Mouse (Mus musculus) limb, embryonic 12.5 days (tissue): ENCODE results near the gene Zfp345. TPM values are rescaled to one million over a fixed set of nuclear protein-coding genes. Genes with fewer than 3 reads are reported as not detected.
"Not testable (repeated sequence)": the region's sequence is repeated elsewhere in the genome, so short reads cannot be mapped to it uniquely, and the experiment has no call there.

Experiments used
- ATAC-seq: fragments of 200-750 bp; cut with Nextera tagmentation; 2 replicates; pipeline ENCODE4 v1.8.0; 2017; ENCODE audit warnings: low read depth, moderate TSS enrichment; ENCODE audit not compliant: insufficient number of reproducible peaks, insufficient read depth, low FRiP score, low TSS enrichment
- H3K27ac ChIP-seq: fragments of 300-500 bp; sonication (generic); 2 replicates; pipeline ENCODE4 v1.5.1; 2016; ENCODE audit warnings: mild to moderate bottlenecking, moderate library complexity
- H3K27me3 ChIP-seq: fragments of 300-500 bp; sonication (generic); 2 replicates; pipeline ENCODE4 v1.6.1; 2016; ENCODE audit warnings: mild to moderate bottlenecking, moderate library complexity
- H3K36me3 ChIP-seq: fragments of 300-500 bp; sonication (generic); 2 replicates; pipeline ENCODE4 v1.6.1; 2016; ENCODE audit warnings: mild to moderate bottlenecking, moderate library complexity
- H3K4me1 ChIP-seq: fragments of 300-500 bp; sonication (generic); replicated peaks from 2 replicates; pipeline ENCODE4 v1.6.1; 2016
- H3K4me2 ChIP-seq: fragments of 300-500 bp; sonication (generic); 2 replicates; pipeline ENCODE4 v1.6.1; 2016; ENCODE audit warnings: mild to moderate bottlenecking, moderate library complexity
- H3K4me3 ChIP-seq: fragments of 300-500 bp; sonication (generic); replicated peaks from 2 replicates; pipeline ENCODE4 v1.5.1; 2016; ENCODE audit warnings: mild to moderate bottlenecking
- H3K9ac ChIP-seq: fragments of 300-500 bp; sonication (generic); replicated peaks from 2 replicates; pipeline ENCODE4 v1.6.1; 2016; ENCODE audit warnings: mild to moderate bottlenecking, moderate library complexity
- H3K9me3 ChIP-seq: fragments of 300-500 bp; sonication (generic); 2 replicates; pipeline ENCODE4 v1.6.1; 2016; ENCODE audit warnings: mild to moderate bottlenecking, moderate library complexity
- WGBS: fragments of 180-500 bp; shearing (Covaris S2); methylation state at CpG from one replicate; pipeline ENCODE4 v1.1.7; 2016; 5-methylcytosine and 5-hydroxymethylcytosine counted together
- polyA plus RNA-seq: library from polyadenylated mRNA; unstranded; fragments of >200 nt; fragmentation: Nextera tagmentation; extraction: Ambion mirVana; gene quantifications from 2 replicates; pipeline ENCODE4 v1.2.1, GENCODE M21; 2016

Zfp345 gene
- polyA plus RNA-seq = 0.13 and 0.22 TPM in 2 replicates

DNA sequence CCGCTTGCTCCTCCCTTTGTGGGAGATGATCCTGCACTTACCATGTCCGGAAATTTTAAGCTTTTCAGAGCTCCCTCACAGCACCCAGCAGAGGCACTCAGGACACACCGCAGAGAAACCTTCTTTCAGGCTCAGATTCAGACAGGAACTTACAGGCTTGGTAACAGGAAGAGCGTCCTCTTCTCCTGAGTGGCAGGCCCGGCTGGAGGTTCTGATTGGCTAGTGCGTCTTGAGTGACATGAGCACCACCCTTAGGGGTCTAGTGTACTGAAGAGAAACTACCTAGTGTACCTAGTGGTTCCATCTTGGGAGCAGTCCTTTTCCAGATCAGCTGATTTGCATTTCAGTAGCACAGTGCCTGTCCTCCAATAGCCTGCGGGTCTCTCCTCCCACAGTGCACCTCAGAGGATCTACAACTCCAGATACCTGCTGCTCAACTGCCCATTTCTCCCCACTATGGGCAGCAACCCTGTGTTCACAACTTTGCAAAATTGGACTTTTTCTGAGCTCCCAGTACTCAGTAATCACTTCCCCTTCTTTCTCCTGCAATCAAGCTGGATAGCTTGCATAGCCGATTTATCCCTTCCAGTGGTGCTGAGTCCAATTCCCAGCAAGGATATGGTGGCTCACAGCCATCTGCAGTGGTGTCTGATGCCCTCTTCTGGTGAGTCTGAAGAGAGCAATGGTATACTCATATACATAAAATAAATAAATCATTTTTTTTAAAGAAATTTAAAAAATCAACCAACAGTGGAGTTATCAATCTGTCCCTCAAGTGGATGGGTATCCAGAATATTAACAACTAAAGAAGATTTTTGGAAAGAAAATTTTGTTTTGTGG is at the start of gene Zfp345:
TSS of gene Zfp345 (minus strand) at position 153 of the 840 bp plus-strand sequence.
- not testable (repeated sequence) for ATAC-seq, H3K9me3 ChIP-seq, H3K4me2 ChIP-seq, H3K4me1 ChIP-seq, H3K9ac ChIP-seq, H3K36me3 ChIP-seq, H3K27me3 ChIP-seq, H3K27ac ChIP-seq, H3K4me3 ChIP-seq
- WGBS = 73% methylated on average over 8 of the region's 8 CpGs

DNA sequence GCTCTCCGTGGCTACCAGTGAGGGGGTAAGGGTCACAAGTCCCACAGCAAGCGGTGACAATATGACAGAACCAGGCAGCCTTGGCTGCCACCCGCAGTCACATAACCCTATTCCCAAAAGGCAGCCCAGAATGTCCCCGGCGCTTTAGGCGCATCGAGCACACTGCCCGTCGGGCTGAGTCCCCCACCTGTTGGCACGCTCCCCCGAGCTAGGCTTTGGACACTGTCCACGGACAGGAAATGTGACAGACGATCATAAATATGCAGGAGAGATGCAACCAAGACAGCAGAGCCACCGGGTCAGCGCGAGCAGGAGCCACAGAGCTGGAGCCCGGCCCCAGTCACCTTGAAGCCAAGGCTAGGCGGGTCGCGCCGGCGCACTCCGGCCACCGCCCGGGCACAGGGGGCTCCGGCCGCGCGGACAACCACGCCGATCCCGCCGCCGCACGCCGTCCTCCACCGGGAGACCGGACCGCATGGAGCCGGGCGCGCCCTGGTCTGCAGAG is 40.9 kb upstream of the Zfp345 start:
- H3K27me3 ChIP-seq = peaks cover 33% of the 10 kb centered on the region
- peak overlapping the region; percentile 70 for H3K4me2 ChIP-seq
- WGBS = 3% methylated on average over 42 of the region's 42 CpGs
- ATAC-seq = no peak
- no peak overlapping the region for H3K27ac ChIP-seq
- no peaks in the 10 kb centered on the region for H3K36me3 ChIP-seq
- H3K9me3 ChIP-seq = no peaks in the 10 kb centered on the region
- peak overlapping the region; percentile 40 for H3K4me3 ChIP-seq
- H3K9ac ChIP-seq = peak overlapping the region; percentile 48
- H3K4me1 ChIP-seq = 0 out of 2 replicates have a peak, but pooled peaks cover 5% of the 10 kb centered on the region

DNA sequence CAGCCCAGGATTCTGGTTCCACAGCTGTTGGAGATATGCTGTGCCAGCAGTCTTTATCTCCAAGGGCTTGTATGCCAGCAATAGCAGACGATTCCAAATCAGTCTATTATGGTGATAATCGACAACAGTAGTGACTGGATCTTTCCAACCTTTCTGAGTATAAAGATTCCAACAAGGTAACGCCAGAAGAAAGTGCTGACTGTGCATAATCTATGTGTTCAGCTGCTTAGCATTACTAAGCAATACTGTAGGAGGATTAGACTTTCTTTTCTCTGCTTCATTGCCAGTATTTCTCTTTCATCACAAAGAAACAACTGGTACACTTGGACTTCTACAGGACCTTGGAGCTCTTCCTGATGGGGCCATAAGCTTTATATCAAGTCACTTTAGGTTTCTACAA is 27.9 kb upstream of the Zfp345 start:
- no peak for ATAC-seq
- H3K4me1 ChIP-seq = no peaks in the 10 kb centered on the region
- WGBS = 86% methylated on average over 3 of the region's 3 CpGs
- no peaks in the 10 kb centered on the region for H3K36me3 ChIP-seq
- no peaks in the 10 kb centered on the region for H3K27me3 ChIP-seq
- no peak overlapping the region for H3K4me2 ChIP-seq
- no peak overlapping the region for H3K4me3 ChIP-seq
- no peaks in the 10 kb centered on the region for H3K9me3 ChIP-seq
- no peak overlapping the region for H3K27ac ChIP-seq
- no peak overlapping the region for H3K9ac ChIP-seq

GRCm38 (mm10) chr2:150500124-150500973 is 15.5 kb upstream of the Zfp345 start:
- H3K27ac ChIP-seq, H3K36me3 ChIP-seq, ATAC-seq, H3K27me3 ChIP-seq, H3K9me3 ChIP-seq, H3K4me1 ChIP-seq: not testable (repeated sequence)
- 36% methylated on average over 60 of the region's 60 CpGs for WGBS
- Histone ChIP-seq H3K4me3 (peak overlapping the region; percentile 32), H3K9ac (peak overlapping the region; percentile 44), H3K4me2 (peak overlapping the region; percentile 52)

DNA sequence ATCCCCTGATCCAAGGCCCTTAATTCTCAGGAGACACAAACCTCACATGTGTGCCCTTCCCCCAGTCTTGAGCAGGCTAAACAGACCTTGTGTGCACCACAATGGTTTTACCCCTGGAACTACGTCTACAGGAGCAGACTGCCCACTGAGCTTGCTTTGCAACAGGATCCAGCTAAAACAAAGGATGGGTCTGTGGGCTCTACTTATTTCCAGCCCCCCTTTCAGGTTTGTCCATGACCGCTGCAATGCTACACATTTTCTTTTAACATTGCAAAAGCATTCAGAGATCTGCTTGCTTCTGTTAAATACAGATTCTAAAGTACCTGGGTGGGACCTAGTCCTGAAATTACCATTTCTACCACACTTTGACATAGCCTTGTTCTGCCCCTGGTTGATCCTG is 8.1 kb upstream of the Zfp345 start:
- no peaks in the 10 kb centered on the region for H3K9me3 ChIP-seq
- no peak overlapping the region for H3K4me2 ChIP-seq
- ATAC-seq = no peak
- no peak overlapping the region for H3K9ac ChIP-seq
- H3K36me3 ChIP-seq = no peaks in the 10 kb centered on the region
- no peaks in the 10 kb centered on the region for H3K27me3 ChIP-seq
- WGBS = 78% methylated on average over 2 of the region's 2 CpGs
- no peaks in the 10 kb centered on the region for H3K4me1 ChIP-seq
- no peak overlapping the region for H3K27ac ChIP-seq
- H3K4me3 ChIP-seq = no peak overlapping the region

- Histone ChIP-seq H3K27ac (peak within 1 kb of the TSS; percentile 64; the same call in 1 of the 2 replicates), H3K9ac (peak within 1 kb of the TSS; percentile 55), H3K4me2 (peak within 1 kb of the TSS; percentile 56), H3K4me3 (peak within 1 kb of the TSS; percentile 51)
- H3K4me1 ChIP-seq, H3K9me3 ChIP-seq, H3K36me3 ChIP-seq, H3K27me3 ChIP-seq: not testable (repeated sequence)
- 1% methylated on average over 18 of the region's 18 CpGs for WGBS
- peak; percentile 99 for ATAC-seq
Observed at GRCm38 (mm10) chr2:150451180-150451919, 33.5 kb downstream of the Zfp345 start, which contains the start of gene Zfp442. TSS of gene Zfp442 (minus strand) at chr2:150451486.

DNA sequence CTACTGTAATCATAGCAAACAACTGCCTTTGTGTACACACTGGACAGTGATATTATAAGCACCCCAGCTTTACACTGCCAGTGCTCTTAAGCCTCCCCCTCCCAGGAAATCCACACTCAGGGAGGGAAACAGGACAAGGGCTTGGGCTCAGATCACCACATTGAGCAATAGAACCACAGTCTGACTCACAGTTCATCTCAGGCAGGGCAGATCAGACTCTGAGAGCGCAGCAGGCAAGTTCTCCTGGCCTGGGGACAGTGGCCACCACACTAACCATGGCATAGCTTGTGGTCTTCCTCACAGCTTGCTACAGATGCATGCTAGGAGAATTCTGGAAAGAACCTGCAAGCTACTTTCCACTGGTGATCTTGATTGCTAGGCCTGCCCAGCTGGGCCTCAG is 45.8 kb downstream of the Zfp345 start:
- H3K27me3 ChIP-seq, H3K9ac ChIP-seq, ATAC-seq, H3K27ac ChIP-seq, H3K36me3 ChIP-seq, H3K4me2 ChIP-seq, H3K9me3 ChIP-seq, H3K4me3 ChIP-seq, H3K4me1 ChIP-seq: not testable (repeated sequence)
- WGBS = 96% methylated on average over 1 of the region's 1 CpGs

Other genes starting within 250 kb of the Zfp345 start
- gene Gm21994, start 229.5 kb downstream of the Zfp345 start, polyA plus RNA-seq = 6.7 and 7.5 TPM in 2 replicates
- 0.09 TPM in 1 of 2 replicates, not detected in the other for gene Gm14124, start 227.6 kb downstream of the Zfp345 start, polyA plus RNA-seq
- gene Gm10130, start 161.4 kb downstream of the Zfp345 start, polyA plus RNA-seq = 4.5 and 4.9 TPM in 2 replicates
- gene 3300002I08Rik, start 122.3 kb downstream of the Zfp345 start, polyA plus RNA-seq = 10.0 and 11.8 TPM in 2 replicates
- gene Zfp442, start 33.6 kb downstream of the Zfp345 start, polyA plus RNA-seq = 10.0 and 10.5 TPM in 2 replicates
- 0.29 and 0.37 TPM in 2 replicates for gene Cst7, start 85.3 kb upstream of the Zfp345 start, polyA plus RNA-seq
- 23.0 and 23.2 TPM in 2 replicates for gene Apmap, start 123.5 kb upstream of the Zfp345 start, polyA plus RNA-seq
- 4.8 and 5.2 TPM in 2 replicates for gene Acss1, start 183.4 kb upstream of the Zfp345 start, polyA plus RNA-seq
- gene Vsx1, start 204.3 kb upstream of the Zfp345 start, polyA plus RNA-seq = not detected in 2 replicates